Mouse (Mus musculus) stomach, embryonic 14.5 days (tissue): ENCODE measurements around the gene AC170998.1. TPM values are rescaled to one million over a fixed set of nuclear protein-coding genes. Genes with fewer than 3 reads are reported as not detected.

ENCODE experiments used
- ATAC-seq: fragments of 200-750 bp; cut with Nextera tagmentation; 2 replicates; pipeline ENCODE4 v1.8.0; 2017; ENCODE audit warnings: low read depth, moderate TSS enrichment; ENCODE audit not compliant: insufficient number of reproducible peaks, insufficient read depth, low FRiP score
- H3K27ac ChIP-seq: fragments of 300-500 bp; sonication (generic); 2 replicates; pipeline ENCODE4 v1.5.1; 2014; ENCODE audit warnings: mild to moderate bottlenecking, low read length, moderate library complexity, mixed read lengths
- H3K27me3 ChIP-seq: fragments of 300-500 bp; sonication (generic); 2 replicates; pipeline ENCODE4 v1.6.1; 2014; ENCODE audit warnings: low read length, control low read depth, mixed read lengths; ENCODE audit not compliant: control insufficient read depth, insufficient read depth
- H3K36me3 ChIP-seq: fragments of 300-500 bp; sonication (generic); 2 replicates; pipeline ENCODE4 v1.6.1; 2014; ENCODE audit warnings: mild to moderate bottlenecking, control low read depth, low read length, moderate library complexity, mixed read lengths; ENCODE audit not compliant: control insufficient read depth, insufficient read depth
- H3K4me1 ChIP-seq: fragments of 300-500 bp; sonication (generic); 2 replicates; pipeline ENCODE4 v1.6.1; 2014; ENCODE audit warnings: low read length, control low read depth, mixed read lengths; ENCODE audit not compliant: control insufficient read depth, insufficient read depth
- H3K4me2 ChIP-seq: fragments of 300-500 bp; sonication (generic); replicated peaks from 2 replicates; pipeline ENCODE4 v1.6.1; 2014; ENCODE audit warnings: low read depth, low read length, control low read depth
- H3K4me3 ChIP-seq: fragments of 300-500 bp; sonication (generic); 2 replicates; pipeline ENCODE4 v1.5.1; 2014; ENCODE audit warnings: low read depth, low read length, control low read depth
- H3K9ac ChIP-seq: fragments of 300-500 bp; sonication (generic); replicated peaks from 2 replicates; pipeline ENCODE4 v1.6.1; 2014; ENCODE audit warnings: low read depth, mild to moderate bottlenecking, control low read depth, low read length, moderate library complexity, mixed read lengths
- H3K9me3 ChIP-seq: fragments of 300-500 bp; sonication (generic); 2 replicates; pipeline ENCODE4 v1.6.1; 2016; ENCODE audit warnings: low read depth, low read length, control low read depth; ENCODE audit not compliant: control insufficient read depth
- WGBS: fragments of 180-500 bp; shearing (Covaris S2); extraction: QIAGEN DNeasy Blood & Tissue Kit; methylation state at CpG from one replicate; pipeline ENCODE4 v1.1.7; 2014; 5-methylcytosine and 5-hydroxymethylcytosine counted together
- polyA plus RNA-seq: library from polyadenylated mRNA; unstranded; fragments of >200 nt; fragmentation: Nextera tagmentation; extraction: Ambion mirVana; gene quantifications from 2 replicates; pipeline ENCODE4 v1.2.1, GENCODE M21; 2014

The AC170998.1 gene
- polyA plus RNA-seq, 1 experiment from 2014 or later: 4.2 TPM

GRCm38 (mm10) chr17:28750580-28750979 is 24.7 kb downstream of the AC170998.1 start:
- no peak for ATAC-seq
- no peak overlapping the region for H3K9ac ChIP-seq

GRCm38 (mm10) chr17:28756447-28756846 is 30.6 kb downstream of the AC170998.1 start:
- H3K27ac ChIP-seq: no peak overlapping the region
- 65% methylated on average over 5 of the region's 5 CpGs for WGBS
- H3K27me3 ChIP-seq: no peaks in the 10 kb centered on the region
- H3K4me1 ChIP-seq: no peaks in the 10 kb centered on the region
- H3K36me3 ChIP-seq: no peaks in the 10 kb centered on the region
- H3K4me3 ChIP-seq: no peak overlapping the region
- no peak for ATAC-seq
- no peak overlapping the region for H3K4me2 ChIP-seq
- H3K9me3 ChIP-seq: no peaks in the 10 kb centered on the region
- no peak overlapping the region for H3K9ac ChIP-seq

More at GRCm38 (mm10) chr17:28750580-28750979, 24.7 kb downstream of the AC170998.1 start:
- Histone ChIP-seq H3K36me3 (peaks cover 25% of the 10 kb centered on the region), H3K9me3 (no peaks in the 10 kb centered on the region), H3K4me2 (no peak overlapping the region), H3K4me3 (no peak overlapping the region), H3K4me1 (no peaks in the 10 kb centered on the region), H3K27ac (no peak overlapping the region), H3K27me3 (no peaks in the 10 kb centered on the region)
- 82% methylated on average over 6 of the region's 6 CpGs for WGBS

DNA sequence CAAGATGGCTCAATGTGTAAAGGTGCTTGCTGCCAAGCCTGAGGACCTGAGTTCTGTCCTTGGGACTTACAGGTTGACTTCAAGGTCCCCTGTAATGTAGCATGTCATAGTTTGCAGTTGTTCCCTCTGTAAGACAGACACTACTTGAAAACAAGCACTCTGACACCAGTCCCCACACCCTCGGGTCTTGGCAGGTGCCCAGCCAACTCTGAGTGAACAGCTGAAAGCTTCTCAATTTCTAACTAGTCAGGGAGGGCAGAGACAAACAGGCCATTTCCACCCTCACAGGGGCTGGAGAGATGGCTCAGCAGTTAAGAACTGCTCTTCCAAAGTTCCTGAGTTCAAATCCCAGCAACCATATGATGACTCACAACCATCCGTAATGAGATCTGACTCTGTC is 31.6 kb downstream of the AC170998.1 start:
- Histone ChIP-seq H3K4me3 (no peak overlapping the region), H3K27ac (no peak overlapping the region), H3K4me1 (no peaks in the 10 kb centered on the region), H3K9me3 (no peaks in the 10 kb centered on the region), H3K27me3 (no peaks in the 10 kb centered on the region), H3K9ac (no peak overlapping the region), H3K4me2 (no peak overlapping the region), H3K36me3 (no peaks in the 10 kb centered on the region)
- WGBS: 64% methylated on average over 2 of the region's 2 CpGs
- no peak for ATAC-seq

- no peaks in the 10 kb centered on the region for H3K36me3 ChIP-seq
- no peak overlapping the region for H3K27ac ChIP-seq
- H3K4me1 ChIP-seq: no peaks in the 10 kb centered on the region
- no peaks in the 10 kb centered on the region for H3K9me3 ChIP-seq
- WGBS: 56% methylated on average over 8 of the region's 8 CpGs
- H3K9ac ChIP-seq: no peak overlapping the region
- no peak overlapping the region for H3K4me3 ChIP-seq
- no peaks in the 10 kb centered on the region for H3K27me3 ChIP-seq
- no peak overlapping the region for H3K4me2 ChIP-seq
- no peak for ATAC-seq
Measured at GRCm38 (mm10) chr17:28760736-28761312, 34.9 kb downstream of the AC170998.1 start.

DNA sequence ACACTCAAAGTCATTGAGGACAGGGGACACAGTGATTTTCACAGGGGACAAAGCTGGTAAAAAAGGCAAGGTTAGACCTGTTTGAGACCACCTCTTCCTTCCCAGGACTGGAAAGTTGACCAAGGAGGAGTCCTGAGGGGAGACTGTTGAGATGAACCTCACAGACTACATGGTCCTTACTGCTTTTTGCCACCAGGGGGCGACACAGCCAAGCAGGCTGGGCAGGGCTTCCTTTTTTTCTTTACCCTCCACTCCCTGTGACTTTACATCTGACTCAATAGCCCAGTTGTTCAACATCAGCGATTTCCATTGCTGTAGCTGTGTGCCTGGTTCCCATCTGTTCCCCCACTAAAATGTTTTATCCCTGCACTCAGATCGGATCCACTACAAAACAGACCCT is 36.0 kb downstream of the AC170998.1 start:
- H3K27ac ChIP-seq: no peak overlapping the region
- no peaks in the 10 kb centered on the region for H3K27me3 ChIP-seq
- no peaks in the 10 kb centered on the region for H3K4me1 ChIP-seq
- H3K9me3 ChIP-seq: no peaks in the 10 kb centered on the region
- H3K36me3 ChIP-seq: no peaks in the 10 kb centered on the region
- no peak overlapping the region for H3K9ac ChIP-seq
- ATAC-seq: 0 out of 2 replicates have a peak, but pooled peaks have one; percentile 33
- 22% methylated on average over 3 of the region's 3 CpGs for WGBS
- H3K4me3 ChIP-seq: no peak overlapping the region
- H3K4me2 ChIP-seq: no peak overlapping the region

DNA sequence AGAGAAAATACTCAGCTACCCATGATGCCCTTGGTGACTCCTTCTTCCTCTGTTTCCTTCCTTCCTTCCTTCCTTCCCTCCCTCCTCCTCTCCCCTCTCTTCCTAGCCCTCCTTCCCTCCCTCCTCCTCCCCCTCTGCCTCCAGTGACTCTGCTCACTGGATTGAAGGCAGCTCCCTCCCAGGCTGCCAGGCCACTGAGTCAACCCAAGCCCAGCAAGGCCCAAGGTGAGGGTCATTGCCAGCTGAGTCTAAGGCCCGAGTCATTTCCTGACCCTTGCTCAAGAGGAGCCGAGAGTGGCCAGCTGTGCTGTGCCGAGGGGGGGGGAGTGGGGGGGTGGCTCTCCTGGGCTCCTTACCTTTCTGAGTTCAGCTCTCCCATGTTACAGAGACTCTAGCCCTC is 40.3 kb downstream of the AC170998.1 start:
- Histone ChIP-seq H3K9ac (no peak overlapping the region), H3K36me3 (no peaks in the 10 kb centered on the region), H3K27ac (no peak overlapping the region), H3K4me2 (no peak overlapping the region), H3K9me3 (no peaks in the 10 kb centered on the region), H3K4me1 (peaks cover 3% of the 10 kb centered on the region; the same call in 1 of the 2 replicates), H3K4me3 (no peak overlapping the region), H3K27me3 (no peaks in the 10 kb centered on the region)
- ATAC-seq: no peak
- 59% methylated on average over 3 of the region's 3 CpGs for WGBS

GRCm38 (mm10) chr17:28766781-28767515 is 41.1 kb downstream of the AC170998.1 start:
- H3K9me3 ChIP-seq: no peaks in the 10 kb centered on the region
- no peak overlapping the region for H3K27ac ChIP-seq
- H3K9ac ChIP-seq: no peak overlapping the region
- H3K4me2 ChIP-seq: no peak overlapping the region
- no peaks in the 10 kb centered on the region for H3K36me3 ChIP-seq
- H3K4me1 ChIP-seq: peaks cover 3% of the 10 kb centered on the region; the same call in 1 of the 2 replicates
- no peak for ATAC-seq
- 74% methylated on average over 11 of the region's 11 CpGs for WGBS
- no peaks in the 10 kb centered on the region for H3K27me3 ChIP-seq
- H3K4me3 ChIP-seq: no peak overlapping the region

DNA sequence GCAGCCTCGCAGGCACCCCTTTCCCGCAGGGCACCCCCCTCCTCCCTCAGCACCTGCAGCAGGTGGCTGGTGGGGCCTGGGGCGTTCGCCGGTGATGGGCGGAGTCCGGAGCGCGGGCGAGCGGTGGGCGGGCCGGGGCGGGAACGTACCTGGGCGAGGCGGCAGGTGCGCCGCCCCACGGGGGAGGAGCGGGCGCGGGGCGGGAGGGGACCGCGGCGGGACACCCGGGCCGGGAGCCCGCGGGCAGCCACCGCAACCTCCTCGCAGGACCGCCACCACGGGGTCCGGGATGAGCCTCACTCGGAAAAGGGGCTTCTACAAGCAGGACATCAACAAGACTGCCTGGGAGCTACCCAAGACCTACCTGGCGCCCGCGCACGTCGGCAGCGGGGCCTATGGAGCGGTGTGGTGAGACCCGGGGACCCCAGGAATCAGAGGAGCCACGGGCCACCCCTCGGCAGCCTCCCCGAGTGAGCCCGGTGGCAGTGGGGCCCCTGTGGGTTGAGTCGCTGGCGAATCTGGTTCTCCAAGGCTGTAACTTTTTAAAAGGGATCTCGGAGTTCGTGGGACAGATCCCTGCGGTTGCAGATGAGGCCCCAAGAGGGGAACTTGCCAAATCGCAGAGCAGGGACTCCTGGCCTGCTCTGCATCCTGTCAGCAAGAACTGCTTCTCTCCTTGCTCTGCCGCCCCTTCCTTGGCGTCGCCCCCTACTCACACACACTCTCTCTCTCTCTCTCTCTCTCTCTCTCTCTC is 43.4 kb downstream of the AC170998.1 start, which contains the start of gene Mapk13:
Gene Mapk13 (plus strand): TSS at position 177 of the 754 bp plus-strand sequence.
- H3K9ac ChIP-seq: peak within 1 kb of the TSS; percentile 53
- no peaks in the 10 kb centered on the region for H3K27me3 ChIP-seq
- no peaks in the 10 kb centered on the region for H3K9me3 ChIP-seq
- WGBS: 1% methylated on average over 46 of the region's 58 CpGs
- peaks cover 3% of the 10 kb centered on the region; the same call in 1 of the 2 replicates for H3K4me1 ChIP-seq
- peak within 1 kb of the TSS; percentile 49 for H3K4me3 ChIP-seq
- peak within 1 kb of the TSS; percentile 66 for H3K4me2 ChIP-seq
- peak within 1 kb of the TSS; percentile 49; the same call in 1 of the 2 replicates for H3K27ac ChIP-seq
- ATAC-seq: peak; percentile 76
- H3K36me3 ChIP-seq: no peaks in the 10 kb centered on the region
